Mouse (Mus musculus) heart, embryonic 14.5 days (tissue): ENCODE results near the gene Art2b. TPM values are rescaled to one million over a fixed set of nuclear protein-coding genes. Genes with fewer than 3 reads are reported as not detected.
"Not testable (repeated sequence)": the region's sequence is repeated elsewhere in the genome, so short reads cannot be mapped to it uniquely, and the experiment has no call there.

ENCODE experiments used
- ATAC-seq: fragments of 200-750 bp; cut with Nextera tagmentation; 2 replicates; pipeline ENCODE4 v1.8.0; 2017; ENCODE audit warnings: low read depth, moderate TSS enrichment; ENCODE audit not compliant: insufficient number of reproducible peaks, insufficient read depth, low FRiP score
- H3K27ac ChIP-seq, 2 experiments: fragments of 200-500 bp in 1 of 2; fragments of 300-500 bp in 1 of 2; sonication (generic) in 1 of 2; replicated peaks in 1 of 2; 2 replicates each; pipeline ENCODE4 v1.5.1; 2012 to 2014; ENCODE audit warnings: low read depth in 2 of 2, low read length in 2 of 2, control low read depth in 1 of 2, mild to moderate bottlenecking in 1 of 2, mixed read lengths in 1 of 2; ENCODE audit not compliant: control insufficient read depth in 1 of 2, insufficient read depth in 1 of 2
- H3K27me3 ChIP-seq: fragments of 300-500 bp; sonication (generic); 2 replicates; pipeline ENCODE4 v1.6.1; 2014; ENCODE audit warnings: mild to moderate bottlenecking, low read length, control low read depth; ENCODE audit not compliant: control insufficient read depth, insufficient read depth
- H3K36me3 ChIP-seq: fragments of 300-500 bp; sonication (generic); 2 replicates; pipeline ENCODE4 v1.6.1; 2014; ENCODE audit warnings: mild to moderate bottlenecking, control low read depth, low read length, mixed read lengths; ENCODE audit not compliant: control insufficient read depth, insufficient read depth
- H3K4me1 ChIP-seq, 2 experiments: fragments of 200-500 bp in 1 of 2; fragments of 300-500 bp in 1 of 2; sonication (generic) in 1 of 2; 2 replicates each; pipeline ENCODE4 v1.6.1; 2012 to 2014; ENCODE audit warnings: low read length in 2 of 2, control low read depth in 1 of 2, mixed read lengths in 1 of 2; ENCODE audit not compliant: control insufficient read depth in 2 of 2, insufficient read depth in 2 of 2
- H3K4me2 ChIP-seq: fragments of 300-500 bp; sonication (generic); 2 replicates; pipeline ENCODE4 v1.6.1; 2014; ENCODE audit warnings: mild to moderate bottlenecking, low read length
- H3K4me3 ChIP-seq, 2 experiments: fragments of 200-500 bp in 1 of 2; fragments of 300-500 bp in 1 of 2; sonication (generic) in 1 of 2; 2 replicates each; pipeline ENCODE4 v1.5.1; 2012 to 2014; ENCODE audit warnings: low read length in 2 of 2, mild to moderate bottlenecking in 2 of 2, control low read depth in 1 of 2, low read depth in 1 of 2, moderate library complexity in 1 of 2; ENCODE audit not compliant: control insufficient read depth in 1 of 2, insufficient read depth in 1 of 2
- H3K9ac ChIP-seq: fragments of 300-500 bp; sonication (generic); 2 replicates; pipeline ENCODE4 v1.6.1; 2014; ENCODE audit warnings: mild to moderate bottlenecking, low read length
- H3K9me3 ChIP-seq: fragments of 300-500 bp; sonication (generic); 2 replicates; pipeline ENCODE4 v1.6.1; 2016; ENCODE audit warnings: low read length, control low read depth; ENCODE audit not compliant: control insufficient read depth
- WGBS: fragments of 180-500 bp; shearing (Covaris S2); extraction: QIAGEN DNeasy Blood & Tissue Kit; methylation state at CpG from one replicate; pipeline ENCODE4 v1.1.7; 2014; 5-methylcytosine and 5-hydroxymethylcytosine counted together
- polyA plus RNA-seq: library from polyadenylated mRNA; unstranded; fragments of >200 nt; fragmentation: Nextera tagmentation; extraction: Ambion mirVana; gene quantifications from 2 replicates; pipeline ENCODE4 v1.2.1, GENCODE M21; 2014

Art2b gene
- polyA plus RNA-seq, 1 experiment from 2014 or later, result not detected

GRCm38 (mm10) chr7:101598482-101598881, 13.1 kb upstream of the Art2b start:
- no peaks in the 10 kb centered on the region for H3K9me3 ChIP-seq
- H3K27ac ChIP-seq, result no peak overlapping the region
- H3K27me3 ChIP-seq, result no peaks in the 10 kb centered on the region
- WGBS, result 53% methylated on average over 2 of the region's 2 CpGs
- H3K9ac ChIP-seq, result no peak overlapping the region
- H3K4me1 ChIP-seq, result no peaks in the 10 kb centered on the region
- H3K36me3 ChIP-seq, result no peaks in the 10 kb centered on the region
- no peak overlapping the region for H3K4me3 ChIP-seq
- no peak for ATAC-seq
- no peak overlapping the region for H3K4me2 ChIP-seq

- H3K4me3 ChIP-seq, result no peak overlapping the region
- H3K4me1 ChIP-seq, result no peaks in the 10 kb centered on the region
Measured at GRCm38 (mm10) chr7:101594969-101595368, 9.6 kb upstream of the Art2b start.

GRCm38 (mm10) chr7:101584271-101584670, 1.1 kb downstream of the Art2b start:
- not testable (repeated sequence) for H3K27ac ChIP-seq, H3K36me3 ChIP-seq, H3K4me3 ChIP-seq, H3K4me1 ChIP-seq, ATAC-seq, H3K27me3 ChIP-seq, H3K9me3 ChIP-seq, H3K4me2 ChIP-seq, H3K9ac ChIP-seq
- WGBS, result 52% methylated on average over 6 of the region's 6 CpGs

More at GRCm38 (mm10) chr7:101594969-101595368, 9.6 kb upstream of the Art2b start:
- H3K9ac ChIP-seq, result no peak overlapping the region
- no peak overlapping the region for H3K4me2 ChIP-seq
- WGBS, result 65% methylated on average over 2 of the region's 2 CpGs
- no peak overlapping the region for H3K27ac ChIP-seq
- H3K36me3 ChIP-seq, result no peaks in the 10 kb centered on the region
- no peak for ATAC-seq
- H3K9me3 ChIP-seq, result no peaks in the 10 kb centered on the region
- no peaks in the 10 kb centered on the region for H3K27me3 ChIP-seq

GRCm38 (mm10) chr7:101582012-101582411, 3.4 kb downstream of the Art2b start:
- WGBS, result 82% methylated on average over 7 of the region's 7 CpGs
- ATAC-seq, result no peak
- Histone ChIP-seq H3K27ac (no peak overlapping the region), H3K4me3 (no peak overlapping the region), H3K9me3 (no peaks in the 10 kb centered on the region), H3K27me3 (no peaks in the 10 kb centered on the region), H3K9ac (no peak overlapping the region), H3K4me1 (no peaks in the 10 kb centered on the region), H3K4me2 (no peak overlapping the region), H3K36me3 (no peaks in the 10 kb centered on the region)

- ATAC-seq, H3K4me3 ChIP-seq, H3K27me3 ChIP-seq, H3K9ac ChIP-seq, H3K9me3 ChIP-seq, H3K36me3 ChIP-seq, H3K4me1 ChIP-seq, H3K4me2 ChIP-seq, H3K27ac ChIP-seq: not testable (repeated sequence)
- WGBS, result 94% methylated on average over 3 of the region's 3 CpGs
Measured at GRCm38 (mm10) chr7:101580863-101581262, 4.5 kb downstream of the Art2b start.

- no peaks in the 10 kb centered on the region for H3K36me3 ChIP-seq
- H3K4me3 ChIP-seq, result no peak overlapping the region
- no peak overlapping the region for H3K27ac ChIP-seq
- H3K4me1 ChIP-seq, result no peaks in the 10 kb centered on the region
- no peak for ATAC-seq
- H3K4me2 ChIP-seq, result no peak overlapping the region
- WGBS, result 48% methylated on average over 3 of the region's 3 CpGs
- H3K9me3 ChIP-seq, result no peaks in the 10 kb centered on the region
- no peaks in the 10 kb centered on the region for H3K27me3 ChIP-seq
- H3K9ac ChIP-seq, result no peak overlapping the region
Measured at GRCm38 (mm10) chr7:101574413-101574812, 11.0 kb downstream of the Art2b start.

- H3K27ac ChIP-seq, ATAC-seq, H3K4me1 ChIP-seq, H3K4me3 ChIP-seq, H3K9ac ChIP-seq, H3K9me3 ChIP-seq, H3K27me3 ChIP-seq, H3K4me2 ChIP-seq, H3K36me3 ChIP-seq: not testable (repeated sequence)
- WGBS, result 76% methylated on average over 11 of the region's 12 CpGs
Measured at GRCm38 (mm10) chr7:101573636-101574035, 11.8 kb downstream of the Art2b start.

GRCm38 (mm10) chr7:101564086-101564485, 21.3 kb downstream of the Art2b start:
- no peak overlapping the region for H3K9ac ChIP-seq
- H3K4me1 ChIP-seq, result no peaks in the 10 kb centered on the region
- H3K4me3 ChIP-seq, result no peak overlapping the region
- H3K4me2 ChIP-seq, result no peak overlapping the region
- no peaks in the 10 kb centered on the region for H3K27me3 ChIP-seq
- WGBS, result 83% methylated on average over 2 of the region's 2 CpGs
- no peak for ATAC-seq
- H3K9me3 ChIP-seq, result no peaks in the 10 kb centered on the region
- H3K36me3 ChIP-seq, result no peaks in the 10 kb centered on the region
- H3K27ac ChIP-seq, result no peak overlapping the region
